Mouse (Mus musculus) heart, embryonic 13.5 days (tissue): Measurements from ENCODE around the gene Fgfr2. TPM values are rescaled to one million over a fixed set of nuclear protein-coding genes. Genes with fewer than 3 reads are reported as not detected.

ENCODE experiments used
- ATAC-seq: fragments of 200-750 bp; cut with Nextera tagmentation; 2 replicates; pipeline ENCODE4 v1.8.0; 2017; ENCODE audit warnings: moderate TSS enrichment; ENCODE audit not compliant: insufficient number of reproducible peaks, low FRiP score, low TSS enrichment; ENCODE audit errors: extremely low read depth
- H3K27ac ChIP-seq: fragments of 300-500 bp; sonication (generic); replicated peaks from 2 replicates; pipeline ENCODE4 v1.5.1; 2015; ENCODE audit warnings: moderate library complexity, mild to moderate bottlenecking, inconsistent platforms
- H3K27me3 ChIP-seq: fragments of 300-500 bp; sonication (generic); replicated peaks from 2 replicates; pipeline ENCODE4 v1.6.1; 2015; ENCODE audit warnings: mild to moderate bottlenecking, inconsistent platforms
- H3K36me3 ChIP-seq: fragments of 300-500 bp; sonication (generic); 2 replicates; pipeline ENCODE4 v1.6.1; 2015; ENCODE audit warnings: mild to moderate bottlenecking, inconsistent platforms
- H3K4me1 ChIP-seq: fragments of 300-500 bp; sonication (generic); 2 replicates; pipeline ENCODE4 v1.6.1; 2015; ENCODE audit warnings: inconsistent platforms
- H3K4me2 ChIP-seq: fragments of 300-500 bp; sonication (generic); 2 replicates; pipeline ENCODE4 v1.6.1; 2015; ENCODE audit warnings: inconsistent platforms, mild to moderate bottlenecking, moderate library complexity
- H3K4me3 ChIP-seq: fragments of 300-500 bp; sonication (generic); 2 replicates; pipeline ENCODE4 v1.5.1; 2015; ENCODE audit warnings: moderate library complexity, mild to moderate bottlenecking, inconsistent platforms
- H3K9ac ChIP-seq: fragments of 300-500 bp; sonication (generic); 2 replicates; pipeline ENCODE4 v1.6.1; 2015; ENCODE audit warnings: inconsistent platforms, mild to moderate bottlenecking, moderate library complexity
- H3K9me3 ChIP-seq: fragments of 300-500 bp; sonication (generic); 2 replicates; pipeline ENCODE4 v1.6.1; 2016; ENCODE audit warnings: inconsistent platforms
- WGBS: fragments of 180-500 bp; shearing (Covaris S2); methylation state at CpG from one replicate; pipeline ENCODE4 v1.1.7; 2015; ENCODE audit warnings: mixed read lengths; 5-methylcytosine and 5-hydroxymethylcytosine counted together
- polyA plus RNA-seq: library from polyadenylated mRNA; unstranded; fragments of >200 nt; fragmentation: Nextera tagmentation; extraction: Ambion mirVana; gene quantifications from 2 replicates; pipeline ENCODE4 v1.2.1, GENCODE M21; 2015

Fgfr2 gene
- polyA plus RNA-seq, 1 experiment from 2014 or later, result 22.5 TPM

GRCm38 (mm10) chr7:132595787-132596186 is 527.4 kb downstream of the Fgfr2 start:
- H3K4me1 ChIP-seq, result peaks cover 34% of the 10 kb centered on the region
- ATAC-seq, result no peak
- H3K36me3 ChIP-seq, result no peaks in the 10 kb centered on the region
- no peak overlapping the region for H3K27ac ChIP-seq
- H3K27me3 ChIP-seq, result peaks cover 67% of the 10 kb centered on the region
- WGBS, result 65% methylated on average over 3 of the region's 3 CpGs
- H3K9me3 ChIP-seq, result no peaks in the 10 kb centered on the region
- no peak overlapping the region for H3K4me3 ChIP-seq
- H3K9ac ChIP-seq, result no peak overlapping the region
- no peak overlapping the region for H3K4me2 ChIP-seq

DNA sequence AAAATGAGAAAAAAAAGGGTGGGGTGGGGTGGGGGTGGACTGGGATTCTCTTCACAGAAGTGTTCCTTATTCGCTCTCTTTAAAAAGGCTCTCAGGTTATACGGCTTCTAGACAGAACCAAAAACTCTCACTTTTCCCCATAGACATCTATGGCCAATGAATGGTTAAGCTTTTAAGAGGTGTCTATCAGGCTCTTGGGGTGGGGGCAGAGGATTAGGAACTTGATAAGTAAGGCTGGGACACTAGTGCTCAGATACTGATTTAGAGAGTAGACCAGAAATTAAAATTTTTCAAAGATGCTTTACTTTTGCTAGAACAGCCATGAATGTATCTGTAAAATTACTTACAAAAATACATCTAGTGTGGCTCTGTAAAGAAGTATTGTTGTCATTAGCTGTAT is 528.8 kb downstream of the Fgfr2 start:
- ATAC-seq, result no peak
- H3K27me3 ChIP-seq, result peaks cover 53% of the 10 kb centered on the region
- 82% methylated on average over 2 of the region's 2 CpGs for WGBS

DNA sequence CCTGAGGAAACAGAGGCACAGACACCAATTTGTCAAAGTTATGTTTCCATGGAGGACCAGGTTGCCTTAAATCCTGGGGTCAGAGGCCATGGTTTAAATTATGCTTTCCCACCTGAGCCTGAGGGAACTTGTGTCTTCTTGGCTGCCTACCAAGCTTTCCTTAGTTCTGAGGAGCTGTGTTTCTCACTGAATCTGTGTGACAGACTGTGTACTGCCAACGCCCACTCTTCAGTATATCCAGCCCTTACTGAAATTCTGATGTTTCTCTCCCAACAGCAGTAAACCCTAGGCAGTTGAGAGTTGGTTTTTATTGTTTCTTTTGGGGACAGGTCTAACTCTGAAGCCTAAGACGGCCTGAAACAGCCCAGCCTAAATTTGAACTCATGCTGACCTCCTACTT is 529.4 kb downstream of the Fgfr2 start:
- ATAC-seq, result no peak
- WGBS, result 63% methylated on average over 2 of the region's 2 CpGs
- H3K27me3 ChIP-seq, result peaks cover 47% of the 10 kb centered on the region

More for the DNA sequence above, 528.8 kb downstream of the Fgfr2 start:
- Histone ChIP-seq H3K4me2 (no peak overlapping the region), H3K4me1 (peaks cover 26% of the 10 kb centered on the region), H3K9me3 (no peaks in the 10 kb centered on the region), H3K27ac (no peak overlapping the region), H3K9ac (no peak overlapping the region), H3K36me3 (no peaks in the 10 kb centered on the region), H3K4me3 (no peak overlapping the region)

GRCm38 (mm10) chr7:132589610-132590009 is 533.5 kb downstream of the Fgfr2 start:
- no peak for ATAC-seq

More for the DNA sequence above, 529.4 kb downstream of the Fgfr2 start:
- no peaks in the 10 kb centered on the region for H3K9me3 ChIP-seq
- no peak overlapping the region for H3K27ac ChIP-seq
- peaks cover 21% of the 10 kb centered on the region for H3K4me1 ChIP-seq
- no peak overlapping the region for H3K4me2 ChIP-seq
- no peak overlapping the region for H3K9ac ChIP-seq
- H3K4me3 ChIP-seq, result no peak overlapping the region
- H3K36me3 ChIP-seq, result no peaks in the 10 kb centered on the region

GRCm38 (mm10) chr7:132587167-132587566 is 536.0 kb downstream of the Fgfr2 start:
- Histone ChIP-seq H3K4me1 (peaks cover 4% of the 10 kb centered on the region), H3K4me3 (no peak overlapping the region), H3K36me3 (no peaks in the 10 kb centered on the region), H3K9me3 (no peaks in the 10 kb centered on the region), H3K27me3 (no peaks in the 10 kb centered on the region), H3K9ac (no peak overlapping the region), H3K4me2 (no peak overlapping the region), H3K27ac (no peak overlapping the region)
- 44% methylated on average over 5 of the region's 5 CpGs for WGBS
- ATAC-seq, result no peak

More at GRCm38 (mm10) chr7:132589610-132590009, 533.5 kb downstream of the Fgfr2 start:
- Histone ChIP-seq H3K4me2 (no peak overlapping the region), H3K27me3 (0 out of 2 replicates have a peak, but pooled peaks cover 8% of the 10 kb centered on the region), H3K4me1 (peaks cover 7% of the 10 kb centered on the region), H3K27ac (no peak overlapping the region), H3K4me3 (no peak overlapping the region), H3K36me3 (no peaks in the 10 kb centered on the region), H3K9me3 (no peaks in the 10 kb centered on the region), H3K9ac (no peak overlapping the region)
- WGBS, result 55% methylated on average over 5 of the region's 5 CpGs

DNA sequence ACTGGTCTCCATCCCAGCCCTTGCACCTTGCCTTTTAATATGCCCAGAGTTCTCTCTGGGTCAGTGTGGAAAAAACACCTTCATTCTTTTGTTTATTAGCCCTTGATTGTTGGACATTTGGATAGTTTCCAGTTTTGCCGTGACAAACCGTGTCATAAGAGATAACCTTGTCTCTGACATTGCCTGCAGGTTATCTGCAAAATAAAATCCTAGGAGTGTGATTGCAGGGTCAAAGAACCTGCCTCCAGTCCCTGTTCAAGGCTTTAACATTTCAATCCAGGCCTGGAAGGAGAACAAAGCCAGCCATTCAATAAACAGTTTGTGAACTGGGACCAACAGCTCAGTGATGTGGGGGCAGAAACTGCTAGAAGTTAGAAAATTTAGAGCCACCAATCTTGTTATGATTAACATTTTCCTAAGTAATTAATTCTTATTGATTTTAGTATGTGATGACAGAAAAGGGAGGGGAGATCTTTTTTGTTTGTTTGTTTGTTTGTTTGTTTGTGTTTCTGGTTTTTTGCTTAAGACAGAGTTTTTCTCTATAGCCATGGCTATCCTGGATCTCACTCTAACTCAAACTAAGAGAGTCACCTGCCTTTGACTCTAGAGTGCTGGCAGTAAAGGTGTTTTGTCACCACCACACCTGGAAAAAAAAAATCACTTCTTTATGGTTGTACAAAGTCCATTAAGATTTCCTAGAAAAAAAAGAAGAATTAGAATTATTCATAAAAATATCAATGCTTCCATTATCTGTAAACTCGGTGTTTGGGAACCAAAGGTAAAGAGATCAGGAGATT is 537.3 kb downstream of the Fgfr2 start:
- 32% methylated on average over 3 of the region's 3 CpGs for WGBS
- no peak overlapping the region for H3K9ac ChIP-seq
- ATAC-seq, result no peak
- no peaks in the 10 kb centered on the region for H3K9me3 ChIP-seq
- no peak overlapping the region for H3K27ac ChIP-seq
- no peaks in the 10 kb centered on the region for H3K27me3 ChIP-seq
- H3K4me2 ChIP-seq, result no peak overlapping the region
- peaks cover 4% of the 10 kb centered on the region for H3K4me1 ChIP-seq
- no peak overlapping the region for H3K4me3 ChIP-seq
- H3K36me3 ChIP-seq, result no peaks in the 10 kb centered on the region

- Histone ChIP-seq H3K9me3 (no peaks in the 10 kb centered on the region; the same call in 1 of the 2 replicates), H3K4me3 (no peak overlapping the region), H3K9ac (no peak overlapping the region), H3K27me3 (no peaks in the 10 kb centered on the region; the same call in 1 of the 2 replicates), H3K4me1 (peaks cover 11% of the 10 kb centered on the region), H3K27ac (no peak overlapping the region), H3K36me3 (no peaks in the 10 kb centered on the region), H3K4me2 (no peak overlapping the region)
- ATAC-seq, result no peak
- WGBS, result 96% methylated on average over 2 of the region's 2 CpGs
Observed at GRCm38 (mm10) chr7:132581441-132581840, 541.7 kb downstream of the Fgfr2 start.

DNA sequence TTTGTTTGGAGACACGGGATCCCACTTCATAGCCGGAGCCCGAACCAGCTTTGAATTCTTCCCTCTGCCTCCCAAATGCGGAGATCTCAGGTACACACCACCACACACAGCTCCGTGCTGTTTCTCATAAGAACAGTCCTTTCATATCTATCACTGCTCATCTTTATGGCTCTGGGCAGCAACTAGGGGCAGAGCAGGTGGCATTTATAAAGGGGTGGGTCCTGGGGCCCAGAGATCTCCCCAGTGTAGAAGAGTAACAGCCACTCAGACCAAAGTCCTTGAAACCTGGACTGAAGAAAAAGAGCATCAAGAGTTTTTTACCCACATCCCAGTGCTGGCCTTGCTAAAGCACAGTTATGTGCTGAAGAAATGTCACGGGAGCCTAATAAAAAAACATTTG is 542.6 kb downstream of the Fgfr2 start:
- no peak overlapping the region for H3K9ac ChIP-seq
- no peak overlapping the region for H3K4me3 ChIP-seq
- 54% methylated on average over 6 of the region's 6 CpGs for WGBS
- no peak for ATAC-seq
- H3K4me1 ChIP-seq, result peaks cover 9% of the 10 kb centered on the region
- H3K36me3 ChIP-seq, result no peaks in the 10 kb centered on the region
- no peak overlapping the region for H3K4me2 ChIP-seq
- H3K27me3 ChIP-seq, result no peaks in the 10 kb centered on the region; the same call in 1 of the 2 replicates
- no peak overlapping the region for H3K27ac ChIP-seq
- H3K9me3 ChIP-seq, result no peaks in the 10 kb centered on the region; the same call in 1 of the 2 replicates

DNA sequence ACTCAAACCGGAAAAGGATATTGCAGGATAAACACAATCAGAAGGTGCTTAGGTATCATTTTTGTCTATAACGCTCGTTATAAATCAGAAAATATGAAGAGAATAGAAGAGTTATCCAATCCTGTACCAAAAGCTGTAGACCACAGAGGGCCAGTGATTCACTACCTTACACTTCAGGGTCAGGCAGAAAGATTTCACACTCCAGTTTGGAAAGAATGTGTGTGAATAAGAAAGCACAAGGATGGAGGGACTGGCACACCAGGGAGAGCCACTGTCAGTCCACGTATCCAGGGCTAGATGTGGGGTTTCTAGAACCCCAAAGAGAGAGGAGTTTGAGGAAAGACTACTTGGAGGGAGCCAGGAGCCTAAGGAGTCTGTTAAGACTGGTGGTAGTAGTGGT is 546.3 kb downstream of the Fgfr2 start:
- 44% methylated on average over 4 of the region's 4 CpGs for WGBS

GRCm38 (mm10) chr7:132576116-132576650 is 547.0 kb downstream of the Fgfr2 start, which contains the start of gene Oat:
Gene Oat (minus strand): TSS chr7:132576398.
- WGBS, result under 1% methylated on average over 49 of the region's 49 CpGs
- Histone ChIP-seq H3K9me3 (no peaks in the 10 kb centered on the region; the same call in 1 of the 2 replicates), H3K4me1 (peaks cover 48% of the 10 kb centered on the region), H3K36me3 (no peaks in the 10 kb centered on the region), H3K4me2 (peak within 1 kb of the TSS; percentile 74), H3K27me3 (no peaks in the 10 kb centered on the region; the same call in 1 of the 2 replicates), H3K4me3 (peak within 1 kb of the TSS; percentile 81), H3K9ac (peak within 1 kb of the TSS; percentile 92), H3K27ac (peak within 1 kb of the TSS; percentile 98)
- ATAC-seq, result peak; percentile 94

More for the DNA sequence above, 546.3 kb downstream of the Fgfr2 start:
- H3K27me3 ChIP-seq, result no peaks in the 10 kb centered on the region; the same call in 1 of the 2 replicates
- no peak for ATAC-seq
- peak overlapping the region; percentile 81; the same call in 1 of the 2 replicates for H3K4me3 ChIP-seq
- no peaks in the 10 kb centered on the region; the same call in 1 of the 2 replicates for H3K9me3 ChIP-seq
- H3K4me1 ChIP-seq, result peaks cover 41% of the 10 kb centered on the region
- H3K36me3 ChIP-seq, result no peaks in the 10 kb centered on the region
- peak overlapping the region; percentile 98 for H3K27ac ChIP-seq
- H3K9ac ChIP-seq, result peak overlapping the region; percentile 78; the same call in 1 of the 2 replicates
- peak overlapping the region; percentile 74 for H3K4me2 ChIP-seq

GRCm38 (mm10) chr7:132575623-132576022 is 547.5 kb downstream of the Fgfr2 start:
- ATAC-seq, result peak; percentile 77
- Histone ChIP-seq H3K36me3 (no peaks in the 10 kb centered on the region), H3K27me3 (no peaks in the 10 kb centered on the region; the same call in 1 of the 2 replicates), H3K4me2 (peak overlapping the region; percentile 74), H3K27ac (peak overlapping the region; percentile 98), H3K4me1 (peaks cover 53% of the 10 kb centered on the region), H3K4me3 (peak overlapping the region; percentile 81), H3K9ac (peak overlapping the region; percentile 92), H3K9me3 (no peaks in the 10 kb centered on the region; the same call in 1 of the 2 replicates)
- WGBS, result 0% methylated on average over 12 of the region's 13 CpGs
